Mouse (Mus musculus) limb, embryonic 11.5 days (tissue): ENCODE data around the gene Bpifb1. TPM values are rescaled to one million over a fixed set of nuclear protein-coding genes. Genes with fewer than 3 reads are reported as not detected.

Source experiments
- ATAC-seq: fragments of 200-750 bp; cut with Nextera tagmentation; 2 replicates; pipeline ENCODE4 v1.8.0; 2017; ENCODE audit warnings: low read depth; ENCODE audit not compliant: insufficient number of reproducible peaks, low FRiP score, low TSS enrichment
- DNase-seq: peaks from one replicate; pipeline ENCODE4 v3.0.0-alpha.2; 2015; ENCODE audit warnings: low spot score
- H3K27ac ChIP-seq: fragments of 300-500 bp; sonication (generic); replicated peaks from 2 replicates; pipeline ENCODE4 v1.5.1; 2014; ENCODE audit warnings: low read depth, mild to moderate bottlenecking, low read length
- H3K27me3 ChIP-seq: fragments of 300-500 bp; sonication (generic); 2 replicates; pipeline ENCODE4 v1.6.1; 2014; ENCODE audit warnings: mild to moderate bottlenecking, low read length, mixed read lengths; ENCODE audit not compliant: control insufficient read depth, insufficient read depth
- H3K36me3 ChIP-seq: fragments of 300-500 bp; sonication (generic); 2 replicates; pipeline ENCODE4 v1.6.1; 2014; ENCODE audit warnings: mild to moderate bottlenecking, low read length, moderate library complexity, mixed read lengths; ENCODE audit not compliant: control insufficient read depth, insufficient read depth
- H3K4me1 ChIP-seq: fragments of 300-500 bp; sonication (generic); 2 replicates; pipeline ENCODE4 v1.6.1; 2014; ENCODE audit warnings: low read length, mixed read lengths; ENCODE audit not compliant: control insufficient read depth, insufficient read depth
- H3K4me2 ChIP-seq: fragments of 300-500 bp; sonication (generic); 2 replicates; pipeline ENCODE4 v1.6.1; 2014; ENCODE audit warnings: low read depth, mild to moderate bottlenecking, moderate library complexity; ENCODE audit not compliant: severe bottlenecking
- H3K4me3 ChIP-seq: fragments of 300-500 bp; sonication (generic); 2 replicates; pipeline ENCODE4 v1.5.1; 2014; ENCODE audit warnings: low read depth, low read length
- H3K9ac ChIP-seq: fragments of 300-500 bp; sonication (generic); 2 replicates; pipeline ENCODE4 v1.6.1; 2014; ENCODE audit warnings: mild to moderate bottlenecking, low read length
- H3K9me3 ChIP-seq: fragments of 300-500 bp; sonication (generic); 2 replicates; pipeline ENCODE4 v1.6.1; 2016; ENCODE audit warnings: low read length; ENCODE audit not compliant: control insufficient read depth
- WGBS: fragments of 180-500 bp; shearing (Covaris S2); extraction: QIAGEN DNeasy Blood & Tissue Kit; methylation state at CpG from one replicate; pipeline ENCODE4 v1.1.7; 2014; 5-methylcytosine and 5-hydroxymethylcytosine counted together
- polyA plus RNA-seq: library from polyadenylated mRNA; unstranded; fragments of >200 nt; fragmentation: Nextera tagmentation; extraction: Ambion mirVana; gene quantifications from 2 replicates; pipeline ENCODE4 v1.2.1, GENCODE M21; 2014

Gene Bpifb1
- polyA plus RNA-seq: not detected in 2 replicates

- H3K27me3 ChIP-seq: no peaks in the 10 kb centered on the region
- no peaks in the 10 kb centered on the region for H3K9me3 ChIP-seq
- no peak for DNase-seq
- H3K4me2 ChIP-seq: no peak within 1 kb of the TSS
- no peak within 1 kb of the TSS for H3K9ac ChIP-seq
- no peaks in the 10 kb centered on the region for H3K4me1 ChIP-seq
- 89% methylated on average over 11 of the region's 11 CpGs for WGBS
- no peak within 1 kb of the TSS for H3K27ac ChIP-seq
- no peak within 1 kb of the TSS for H3K4me3 ChIP-seq
- no peak for ATAC-seq
- no peaks in the 10 kb centered on the region for H3K36me3 ChIP-seq
These were observed at the start of gene Bpifb1 for GRCm38 (mm10) chr2:154190546-154191258. Gene Bpifb1 (plus strand): TSS chr2:154190818.

- Histone ChIP-seq H3K4me2 (no peak within 1 kb of the TSS), H3K9ac (no peak within 1 kb of the TSS), H3K4me1 (no peaks in the 10 kb centered on the region), H3K27ac (no peak within 1 kb of the TSS), H3K36me3 (no peaks in the 10 kb centered on the region), H3K4me3 (no peak within 1 kb of the TSS), H3K27me3 (no peaks in the 10 kb centered on the region), H3K9me3 (no peaks in the 10 kb centered on the region)
- DNase-seq (peak; percentile 3), ATAC-seq (no peak)
- WGBS: 85% methylated on average over 4 of the region's 4 CpGs
These were observed 48.0 kb upstream of the Bpifb1 start, which contains the start of gene Bpifa1 for GRCm38 (mm10) chr2:154142580-154142979. Gene Bpifa1 (plus strand): TSS chr2:154142880.

- no peaks in the 10 kb centered on the region for H3K27me3 ChIP-seq
- DNase-seq: no peak
- no peaks in the 10 kb centered on the region for H3K36me3 ChIP-seq
- ATAC-seq: no peak
- H3K27ac ChIP-seq: no peak overlapping the region
- no peaks in the 10 kb centered on the region for H3K4me1 ChIP-seq
- H3K9me3 ChIP-seq: no peaks in the 10 kb centered on the region
- no peak overlapping the region for H3K4me2 ChIP-seq
- H3K4me3 ChIP-seq: no peak overlapping the region
- 84% methylated on average over 3 of the region's 3 CpGs for WGBS
- no peak overlapping the region for H3K9ac ChIP-seq
These were observed 46.9 kb upstream of the Bpifb1 start for GRCm38 (mm10) chr2:154143735-154144134.

- H3K4me1 ChIP-seq: no peaks in the 10 kb centered on the region
These were observed 43.1 kb upstream of the Bpifb1 start for GRCm38 (mm10) chr2:154147496-154147895.

DNA sequence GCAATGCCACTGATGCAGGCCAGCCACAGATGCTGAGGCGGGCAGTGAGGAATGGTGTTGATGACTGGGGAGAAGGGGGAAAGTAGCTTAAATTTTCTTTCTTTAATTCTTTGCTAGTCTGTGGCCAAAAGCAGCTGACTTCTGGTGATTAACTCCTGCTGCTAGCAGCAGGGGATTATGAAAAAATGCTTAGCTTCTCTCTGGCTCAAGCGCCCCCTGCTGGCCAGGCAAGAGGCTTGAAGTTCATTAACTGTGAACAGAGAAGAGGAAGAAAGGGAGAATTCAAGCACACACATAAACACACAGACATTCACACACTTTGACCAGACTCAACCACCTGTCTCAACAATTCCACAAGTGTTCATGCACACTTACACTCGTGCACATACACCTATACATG, 32.2 kb upstream of the Bpifb1 start:
- 32% methylated on average over 3 of the region's 3 CpGs for WGBS
- no peaks in the 10 kb centered on the region for H3K4me1 ChIP-seq
- DNase-seq: peak; percentile 72
- no peaks in the 10 kb centered on the region for H3K27me3 ChIP-seq
- no peak overlapping the region for H3K4me2 ChIP-seq
- no peaks in the 10 kb centered on the region for H3K9me3 ChIP-seq
- H3K36me3 ChIP-seq: no peaks in the 10 kb centered on the region
- no peak overlapping the region for H3K27ac ChIP-seq
- no peak for ATAC-seq
- no peak overlapping the region for H3K9ac ChIP-seq
- H3K4me3 ChIP-seq: no peak overlapping the region

More at GRCm38 (mm10) chr2:154147496-154147895, 43.1 kb upstream of the Bpifb1 start:
- H3K9ac ChIP-seq: no peak overlapping the region
- no peak overlapping the region for H3K27ac ChIP-seq
- H3K4me3 ChIP-seq: no peak overlapping the region
- H3K27me3 ChIP-seq: no peaks in the 10 kb centered on the region
- ATAC-seq (no peak), DNase-seq (no peak)
- no peaks in the 10 kb centered on the region for H3K36me3 ChIP-seq
- H3K4me2 ChIP-seq: no peak overlapping the region
- no peaks in the 10 kb centered on the region for H3K9me3 ChIP-seq
- WGBS: 74% methylated on average over 4 of the region's 4 CpGs

DNA sequence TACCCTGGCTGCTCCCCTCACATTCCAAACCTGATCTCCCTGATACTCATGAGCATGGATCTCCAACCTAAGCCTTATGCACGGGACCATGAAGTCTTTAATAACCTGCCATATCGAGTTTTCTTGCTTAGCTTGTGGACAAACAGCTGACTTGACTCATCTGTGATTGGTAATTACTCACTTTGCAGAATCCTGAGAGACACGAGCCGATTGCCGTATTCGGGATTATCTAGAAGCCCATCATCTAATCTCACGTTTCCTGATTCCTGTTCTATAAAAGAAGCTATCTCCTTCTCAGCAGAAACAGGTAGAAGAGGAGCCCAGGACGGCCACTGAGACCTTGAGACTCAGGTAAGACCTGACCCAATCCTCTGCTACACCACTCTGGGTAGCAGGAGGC, 28.3 kb upstream of the Bpifb1 start, which contains the start of gene Bpifa5:
TSS of gene Bpifa5 (plus strand) at position 301 of the 400 bp plus-strand sequence.
- Histone ChIP-seq H3K4me2 (no peak within 1 kb of the TSS), H3K27ac (no peak within 1 kb of the TSS), H3K36me3 (no peaks in the 10 kb centered on the region), H3K4me3 (no peak within 1 kb of the TSS), H3K9ac (no peak within 1 kb of the TSS), H3K4me1 (no peaks in the 10 kb centered on the region), H3K27me3 (no peaks in the 10 kb centered on the region), H3K9me3 (no peaks in the 10 kb centered on the region)
- ATAC-seq (no peak), DNase-seq (no peak)
- WGBS: 77% methylated on average over 8 of the region's 8 CpGs

GRCm38 (mm10) chr2:154163306-154163705, 27.3 kb upstream of the Bpifb1 start:
- Histone ChIP-seq H3K27me3 (no peaks in the 10 kb centered on the region), H3K4me2 (no peak overlapping the region), H3K4me3 (no peak overlapping the region), H3K9ac (no peak overlapping the region), H3K4me1 (no peaks in the 10 kb centered on the region), H3K27ac (no peak overlapping the region), H3K9me3 (no peaks in the 10 kb centered on the region), H3K36me3 (no peaks in the 10 kb centered on the region)
- WGBS: 90% methylated on average over 5 of the region's 5 CpGs
- no peak for ATAC-seq
- no peak for DNase-seq

- no peaks in the 10 kb centered on the region for H3K4me1 ChIP-seq
- H3K27me3 ChIP-seq: no peaks in the 10 kb centered on the region
- WGBS: 77% methylated on average over 3 of the region's 3 CpGs
- DNase-seq (no peak), ATAC-seq (no peak)
- H3K9me3 ChIP-seq: no peaks in the 10 kb centered on the region
- H3K4me3 ChIP-seq: no peak overlapping the region
- no peak overlapping the region for H3K9ac ChIP-seq
- no peak overlapping the region for H3K27ac ChIP-seq
- no peak overlapping the region for H3K4me2 ChIP-seq
- H3K36me3 ChIP-seq: no peaks in the 10 kb centered on the region
These were observed 21.4 kb upstream of the Bpifb1 start for GRCm38 (mm10) chr2:154169172-154169571.
